Mouse (Mus musculus) c-Kit-negative CD71-positive TER-119-positive erythroid progenitor cells, embryonic 14.5 days (primary cell): ENCODE measurements at regions not wholly inside any gene's neighbourhood (a gene's known extent, or its start where the extent isn't known, plus 50 kb on each side); places are given as distances from the start of the nearest gene placed in this dataset.
A peak's percentile ranks its signal among the peaks of the same experiment; 100 is the strongest.

Experiments
- DNase-seq: peaks from one replicate; pipeline ENCODE4 v3.0.0-alpha.2; 2013; ENCODE audit warnings: low read depth, low spot score

DNA sequence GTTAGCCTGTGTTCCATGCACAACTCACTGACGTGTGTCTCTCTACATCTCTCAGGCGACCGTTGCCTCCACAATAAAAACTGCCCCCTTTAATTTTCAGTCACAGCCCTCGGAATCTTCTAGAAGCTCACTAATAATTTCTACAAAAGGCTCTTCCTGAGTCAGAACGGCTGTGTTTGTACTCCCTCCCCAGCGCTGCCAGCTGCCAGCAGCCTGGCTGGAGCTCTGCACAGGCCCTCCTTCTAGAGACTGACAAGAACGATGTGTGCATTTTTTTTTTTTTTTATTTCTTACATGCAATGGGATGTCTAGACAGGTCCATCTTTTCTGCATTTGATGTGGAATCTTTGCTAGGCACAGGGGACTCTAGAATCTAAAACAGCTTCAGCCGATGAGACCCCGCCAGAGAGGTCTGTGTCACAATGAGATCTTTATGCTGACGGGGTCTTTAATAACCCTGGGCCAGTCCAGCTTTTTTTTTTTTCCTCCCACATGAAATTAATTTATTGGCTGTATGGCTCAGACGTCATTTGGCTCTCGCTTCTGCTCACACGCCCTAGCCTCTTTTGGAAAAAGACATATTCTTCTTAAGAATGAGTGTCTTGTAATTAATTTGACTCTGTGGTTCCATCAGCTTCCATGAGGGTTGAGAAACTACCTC is 185.8 kb upstream of the Zfp507 start:
- DNase-seq: no peak

- no peak for DNase-seq
Observed at GRCm38 (mm10) chr7:35977986-35978385, 175.2 kb upstream of the Zfp507 start.

DNA sequence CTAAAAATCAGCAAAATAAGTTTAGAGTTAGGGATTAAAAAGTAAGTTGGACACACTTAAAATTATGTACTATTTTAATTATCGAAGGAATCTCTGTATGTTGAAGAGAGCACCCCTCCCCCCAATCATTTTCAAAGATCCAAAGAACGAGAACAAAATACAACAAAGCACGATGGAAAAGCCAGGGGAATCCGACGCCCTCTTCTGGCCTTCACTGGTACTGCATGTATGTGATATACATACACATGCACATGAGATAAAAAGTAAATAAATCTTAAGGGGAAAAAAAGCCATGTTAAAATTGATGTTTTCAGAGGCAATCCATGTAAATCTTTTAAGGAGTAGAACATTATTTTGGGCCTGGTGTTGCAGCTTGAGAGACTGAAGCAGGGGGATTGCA is 155.9 kb upstream of the Zfp507 start:
- no peak for DNase-seq

GRCm38 (mm10) chr7:35958052-35958451 is 155.2 kb upstream of the Zfp507 start:
- DNase-seq: no peak

GRCm38 (mm10) chr7:35948794-35949193 is 146.0 kb upstream of the Zfp507 start:
- DNase-seq: no peak

DNA sequence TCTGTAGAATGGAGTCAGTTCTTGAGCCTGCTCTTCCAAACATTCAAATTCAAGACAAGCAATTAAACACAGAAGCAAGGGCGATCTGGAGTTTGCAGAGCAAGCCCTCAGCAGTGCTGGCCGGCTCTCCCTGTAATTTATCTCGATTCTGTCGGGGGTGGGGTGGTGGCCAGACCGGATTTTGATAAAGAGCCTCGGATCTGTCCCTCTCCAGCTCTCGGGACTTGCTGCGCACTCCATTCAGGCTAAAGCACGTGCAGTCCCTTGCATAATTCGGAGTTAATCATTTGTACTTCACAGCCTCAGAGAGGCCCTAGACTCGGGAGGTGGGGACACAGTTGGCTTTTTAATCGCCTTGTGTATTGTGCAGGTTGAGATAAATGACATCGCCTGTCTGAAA is 145.6 kb upstream of the Zfp507 start:
- DNase-seq: no peak

GRCm38 (mm10) chr7:35941086-35941485 is 138.3 kb upstream of the Zfp507 start:
- DNase-seq: no peak

DNA sequence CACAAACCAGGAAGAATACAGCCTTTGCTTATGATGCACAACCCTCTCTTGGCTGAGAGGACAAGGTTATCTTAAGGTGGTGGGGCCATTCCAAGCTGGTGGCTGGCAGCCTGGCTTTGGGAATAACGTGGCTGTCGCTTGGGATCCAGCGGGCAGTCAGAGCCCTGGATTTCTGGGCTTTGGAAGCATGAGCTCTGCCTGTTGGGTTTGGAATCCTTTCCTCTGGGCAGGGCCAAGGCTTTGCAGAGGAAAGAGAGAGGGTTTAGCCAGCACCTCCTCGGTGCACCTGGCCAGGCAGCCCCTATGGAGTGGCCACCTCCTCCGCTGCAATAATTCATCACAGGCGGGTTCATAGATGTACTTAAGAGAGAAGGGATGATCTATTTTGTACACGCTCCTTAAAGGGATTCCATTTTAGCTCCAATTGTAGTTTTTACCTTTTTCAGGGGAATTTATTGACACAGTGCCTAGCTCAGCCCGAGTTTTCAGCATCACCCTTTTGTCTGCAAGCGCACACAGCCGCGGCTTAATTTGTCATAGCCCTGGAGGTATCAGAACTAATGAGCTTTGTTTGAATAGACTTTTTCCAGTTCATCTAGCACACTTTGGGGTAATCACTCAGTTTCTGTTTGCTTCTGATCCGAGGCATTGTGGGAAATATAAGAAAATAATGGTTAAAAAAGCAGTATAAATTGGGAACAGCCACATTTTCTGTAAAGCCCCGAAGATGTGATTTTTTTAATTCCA is 135.5 kb upstream of the Zfp507 start:
- DNase-seq: no peak

GRCm38 (mm10) chr7:35926749-35927148 is 123.9 kb upstream of the Zfp507 start:
- DNase-seq: no peak

DNA sequence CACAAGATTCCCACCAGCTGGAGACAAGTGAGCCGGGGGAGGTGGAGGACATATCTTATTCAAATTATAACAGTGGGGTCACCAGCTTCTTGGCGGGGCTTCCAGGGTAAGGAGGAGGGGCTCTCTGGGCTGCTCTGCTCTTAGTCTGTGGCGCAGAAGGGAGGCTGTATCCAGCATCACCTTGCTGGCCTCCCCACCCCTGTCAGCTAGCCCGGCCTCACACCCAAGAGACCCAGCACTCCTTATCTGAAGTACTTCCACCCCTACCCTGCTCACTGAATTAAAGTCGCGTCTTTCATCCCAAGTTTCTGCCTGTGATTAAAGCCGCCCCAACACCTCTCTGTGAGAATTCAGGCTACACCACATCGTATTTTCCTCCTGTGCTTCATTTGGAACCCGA is 119.8 kb upstream of the Zfp507 start:
- DNase-seq: no peak

- DNase-seq: no peak
Observed at GRCm38 (mm10) chr7:35920884-35921283, 118.1 kb upstream of the Zfp507 start.

DNA sequence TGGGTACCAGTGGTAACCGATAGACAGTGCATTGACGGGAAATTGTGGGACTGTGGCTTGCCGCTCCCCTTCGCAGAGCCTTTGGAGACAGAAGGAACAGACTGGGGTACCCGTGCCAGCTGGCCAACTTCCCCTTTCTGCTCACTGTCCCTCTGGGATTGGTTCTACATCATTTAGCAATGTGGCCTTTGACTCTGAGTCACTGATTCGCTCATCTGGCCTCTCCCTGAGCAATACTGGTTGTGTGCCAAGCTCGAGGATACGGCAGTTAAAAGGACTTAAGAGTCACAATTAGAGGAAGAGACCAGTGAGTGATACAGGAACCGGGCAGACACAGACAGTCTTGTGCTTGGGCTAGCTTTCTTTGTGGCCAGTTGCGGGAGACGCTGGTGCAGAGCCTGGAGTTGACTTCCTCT is 117.4 kb upstream of the Zfp507 start:
- no peak for DNase-seq

DNA sequence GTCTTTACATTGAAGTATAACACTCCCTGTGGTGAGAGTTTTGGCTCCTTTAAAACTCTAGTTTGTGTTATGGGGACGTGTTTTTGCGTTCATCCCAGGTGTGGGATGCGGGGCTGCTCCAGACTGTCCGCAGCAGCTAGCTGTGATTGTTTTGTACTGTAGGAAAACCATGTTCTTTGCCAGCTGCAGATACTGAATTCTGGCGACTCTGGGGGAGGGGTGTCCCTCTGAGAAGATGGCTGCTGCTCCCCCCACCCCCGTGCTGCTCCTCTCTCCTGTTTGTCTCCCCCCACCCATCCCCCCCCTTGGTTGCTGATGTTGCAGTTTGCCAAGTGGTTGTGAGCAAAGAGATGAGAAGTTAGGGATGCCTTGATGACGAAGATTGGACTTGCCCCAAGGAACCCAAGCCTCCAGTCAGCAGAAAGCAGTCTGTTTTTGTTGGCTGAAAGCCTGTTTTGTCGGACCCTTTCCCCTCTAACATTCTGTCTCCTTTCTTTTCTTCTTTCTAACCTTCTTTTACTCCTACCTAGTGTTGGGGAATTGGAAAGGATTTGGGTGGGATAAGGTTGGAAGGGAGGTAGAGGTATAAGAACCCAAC is 107.4 kb upstream of the Zfp507 start:
- DNase-seq: no peak

GRCm38 (mm10) chr7:35901942-35902381 is 99.2 kb upstream of the Zfp507 start:
- no peak for DNase-seq

- no peak for DNase-seq
Observed at GRCm38 (mm10) chr7:35898701-35899445, 96.1 kb upstream of the Zfp507 start.

DNA sequence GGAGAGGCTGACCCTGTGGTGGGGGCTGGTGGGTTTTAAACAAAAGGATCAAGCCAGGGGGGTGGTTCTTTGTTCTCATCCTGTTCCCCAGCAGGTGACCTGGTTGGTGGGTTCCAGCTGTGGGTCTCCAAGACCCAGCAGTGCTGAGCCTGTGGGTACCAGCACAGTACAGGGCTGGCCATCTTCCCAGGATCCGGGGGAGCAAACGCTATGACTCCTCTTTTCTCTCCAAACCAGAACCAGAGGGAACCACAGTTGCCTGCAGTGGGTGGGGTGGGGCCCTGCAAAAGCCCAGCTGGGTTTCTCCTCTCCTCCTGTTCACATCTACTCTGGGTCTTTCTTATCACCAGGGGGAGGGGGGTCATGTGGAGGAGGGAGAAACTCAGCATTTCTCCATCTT is 90.5 kb upstream of the Zfp507 start:
- DNase-seq: no peak

DNA sequence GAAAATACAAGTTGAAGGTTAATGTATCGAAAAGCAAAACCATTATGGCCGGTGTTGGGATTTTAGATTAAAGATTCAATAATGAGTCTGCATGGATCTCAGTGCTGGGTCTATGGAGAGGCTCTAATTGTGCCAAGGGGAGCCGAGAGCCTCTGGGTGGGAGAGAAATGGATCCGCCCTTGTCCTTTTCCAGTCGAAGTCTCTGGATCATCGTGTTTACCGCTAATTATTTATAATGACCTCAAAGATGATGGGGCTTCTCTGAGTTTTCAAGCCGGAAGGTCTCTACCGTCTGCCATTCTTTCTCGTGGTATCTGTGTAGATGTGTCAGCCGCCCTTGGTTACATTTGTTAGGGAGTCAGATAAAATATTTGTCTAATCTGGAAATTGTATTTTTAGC is 83.2 kb upstream of the Zfp507 start:
- no peak for DNase-seq

DNA sequence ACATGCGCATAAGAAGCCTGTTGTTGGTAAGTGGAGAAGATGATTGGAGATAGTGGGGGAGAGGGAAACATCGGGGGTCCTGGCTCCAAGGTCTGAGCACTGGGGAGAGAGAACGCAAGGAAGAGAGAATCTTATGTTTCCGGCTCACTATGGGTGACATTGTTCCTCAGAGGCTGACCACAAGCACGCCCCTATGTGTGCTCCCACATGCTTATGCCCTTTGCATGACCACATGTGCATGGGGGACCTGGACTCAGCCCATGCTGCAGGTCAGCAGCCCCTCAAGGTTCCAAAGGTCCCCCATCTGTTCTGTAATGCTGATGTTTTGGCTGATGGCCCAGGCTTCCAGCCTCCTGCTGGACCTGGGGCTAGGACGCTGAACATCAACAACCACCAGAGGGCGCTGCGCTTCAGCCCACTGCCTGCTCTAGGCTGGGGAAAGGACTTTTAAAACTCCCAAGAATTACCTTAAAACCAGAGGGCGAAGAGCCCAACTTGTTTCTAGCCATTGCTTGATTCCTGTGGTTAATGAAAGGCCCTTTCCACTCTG is 77.0 kb upstream of the Zfp507 start:
- DNase-seq: no peak

- DNase-seq: no peak
Observed at GRCm38 (mm10) chr7:35878164-35878563, 75.4 kb upstream of the Zfp507 start.

- DNase-seq: no peak
Observed at GRCm38 (mm10) chr7:35861049-35861448, 58.2 kb upstream of the Zfp507 start.

DNA sequence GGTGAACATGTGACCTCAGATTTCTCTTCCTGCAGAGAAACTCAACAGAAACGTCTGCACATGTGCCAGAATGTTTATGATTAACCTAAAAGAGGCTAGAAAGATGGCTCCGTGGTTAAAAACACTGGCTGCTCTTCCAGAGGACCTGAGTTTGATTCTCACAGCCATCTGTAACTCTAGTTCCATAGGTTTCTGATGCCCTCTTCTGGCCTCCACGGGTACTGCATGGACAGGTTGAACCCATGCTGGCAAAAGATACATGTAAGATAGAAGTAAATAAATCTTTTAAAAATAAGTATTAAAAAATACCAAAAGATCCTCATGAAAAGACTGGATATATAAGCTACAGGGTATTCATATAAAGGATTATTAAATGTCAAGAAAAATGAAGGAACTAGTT is 56.8 kb upstream of the Zfp507 start:
- peak; percentile 6 for DNase-seq

- DNase-seq: no peak
Observed at GRCm38 (mm10) chr7:35857693-35858092, 54.9 kb upstream of the Zfp507 start.
